Mouse (Mus musculus) limb, embryonic 10.5 days (tissue): ENCODE results near the gene Garem2. TPM values are rescaled to one million over a fixed set of nuclear protein-coding genes. Genes with fewer than 3 reads are reported as not detected.
"Not testable (repeated sequence)": the region's sequence is repeated elsewhere in the genome, so short reads cannot be mapped to it uniquely, and the experiment has no call there.

Source experiments
- DNase-seq: peaks from one replicate; pipeline ENCODE4 v3.0.0-alpha.2; 2017; ENCODE audit warnings: low spot score
- H3K27ac ChIP-seq: fragments of 300-500 bp; sonication (generic); 2 replicates; pipeline ENCODE4 v1.5.1; 2016; ENCODE audit warnings: mild to moderate bottlenecking
- H3K27me3 ChIP-seq: fragments of 300-500 bp; sonication (generic); 2 replicates; pipeline ENCODE4 v1.6.1; 2016; ENCODE audit warnings: low read depth, mild to moderate bottlenecking; ENCODE audit not compliant: poor library complexity, severe bottlenecking
- H3K36me3 ChIP-seq: fragments of 300-500 bp; sonication (generic); 2 replicates; pipeline ENCODE4 v1.6.1; 2016; ENCODE audit warnings: mild to moderate bottlenecking, moderate library complexity
- H3K4me1 ChIP-seq: fragments of 300-500 bp; sonication (generic); 2 replicates; pipeline ENCODE4 v1.6.1; 2016
- H3K4me3 ChIP-seq: fragments of 300-500 bp; sonication (generic); 2 replicates; pipeline ENCODE4 v1.5.1; 2016; ENCODE audit warnings: mild to moderate bottlenecking, moderate library complexity
- H3K9me3 ChIP-seq: fragments of 300-500 bp; sonication (generic); replicated peaks from 2 replicates; pipeline ENCODE4 v1.6.1; 2016; ENCODE audit warnings: mild to moderate bottlenecking
- WGBS: fragments of 180-500 bp; shearing (Covaris S2); methylation state at CpG from one replicate; pipeline ENCODE4 v1.1.7; 2016; 5-methylcytosine and 5-hydroxymethylcytosine counted together
- polyA plus RNA-seq: library from polyadenylated mRNA; unstranded; fragments of >200 nt; fragmentation: Nextera tagmentation; extraction: Ambion mirVana; gene quantifications from 2 replicates; pipeline ENCODE4 v1.2.1, GENCODE M21; 2016

Garem2 gene
- 0.23 and 0.46 TPM in 2 replicates for polyA plus RNA-seq

- Histone ChIP-seq H3K9me3 (no peaks in the 10 kb centered on the region), H3K27me3 (peaks cover 77% of the 10 kb centered on the region), H3K27ac (peak within 1 kb of the TSS; percentile 59), H3K4me1 (peaks cover 39% of the 10 kb centered on the region), H3K36me3 (no peaks in the 10 kb centered on the region), H3K4me3 (peak within 1 kb of the TSS; percentile 58)
- peak; percentile 69 for DNase-seq
- under 1% methylated on average over 63 of the region's 65 CpGs for WGBS
Measured at GRCm38 (mm10) chr5:30104841-30105667, at the start of gene Garem2. Gene Garem2 (plus strand): TSS chr5:30105161.

- peaks cover 46% of the 10 kb centered on the region for H3K36me3 ChIP-seq
- H3K9me3 ChIP-seq: no peaks in the 10 kb centered on the region
- DNase-seq: no peak
- H3K4me3 ChIP-seq: no peak overlapping the region
- no peaks in the 10 kb centered on the region for H3K27me3 ChIP-seq
- no peaks in the 10 kb centered on the region for H3K4me1 ChIP-seq
- H3K27ac ChIP-seq: no peak overlapping the region
- 88% methylated on average over 6 of the region's 6 CpGs for WGBS
Measured at GRCm38 (mm10) chr5:30058216-30058731, 46.7 kb upstream of the Garem2 start.

DNA sequence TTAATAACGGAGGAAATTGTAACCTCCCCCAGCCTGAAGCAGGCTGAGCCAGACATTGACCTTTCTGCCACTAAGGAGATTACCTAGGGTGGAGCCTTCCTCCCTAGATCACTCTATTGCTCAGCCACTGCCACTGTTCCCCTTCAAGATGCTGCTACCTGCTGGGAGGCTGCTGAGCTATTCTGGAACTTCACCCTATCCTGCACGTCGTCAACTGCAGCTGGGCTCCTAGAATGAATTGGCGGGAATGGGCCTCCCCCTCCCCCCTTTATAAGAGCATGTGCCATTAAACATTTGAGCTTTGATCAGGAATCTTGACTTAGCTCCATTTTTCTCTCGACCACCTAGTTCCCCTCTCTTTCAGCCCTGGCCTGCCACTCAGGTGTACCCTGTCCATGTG is 45.4 kb upstream of the Garem2 start:
- peaks cover 59% of the 10 kb centered on the region for H3K36me3 ChIP-seq
- not testable (repeated sequence) for H3K4me1 ChIP-seq, H3K9me3 ChIP-seq, H3K27me3 ChIP-seq, H3K27ac ChIP-seq, H3K4me3 ChIP-seq, DNase-seq
- WGBS: 83% methylated on average over 5 of the region's 5 CpGs

GRCm38 (mm10) chr5:30067726-30068125 is 37.2 kb upstream of the Garem2 start:
- Histone ChIP-seq H3K36me3 (peaks cover 91% of the 10 kb centered on the region), H3K27ac (no peak overlapping the region), H3K4me3 (no peak overlapping the region), H3K9me3 (no peaks in the 10 kb centered on the region), H3K27me3 (no peaks in the 10 kb centered on the region), H3K4me1 (peaks cover 22% of the 10 kb centered on the region)
- WGBS: 50% methylated on average over 6 of the region's 6 CpGs
- no peak for DNase-seq

GRCm38 (mm10) chr5:30071677-30072076 is 33.3 kb upstream of the Garem2 start:
- 83% methylated on average over 6 of the region's 6 CpGs for WGBS
- Histone ChIP-seq H3K4me1 (peaks cover 25% of the 10 kb centered on the region), H3K4me3 (peak overlapping the region; percentile 76), H3K27ac (no peak overlapping the region), H3K36me3 (peaks cover 52% of the 10 kb centered on the region), H3K9me3 (no peaks in the 10 kb centered on the region), H3K27me3 (no peaks in the 10 kb centered on the region)
- DNase-seq: no peak

- WGBS: 66% methylated on average over 3 of the region's 3 CpGs
- H3K36me3 ChIP-seq: peaks cover 45% of the 10 kb centered on the region
- peaks cover 25% of the 10 kb centered on the region for H3K4me1 ChIP-seq
- peak overlapping the region; percentile 76 for H3K4me3 ChIP-seq
- H3K27ac ChIP-seq: peak overlapping the region; percentile 94
- H3K27me3 ChIP-seq: no peaks in the 10 kb centered on the region
- no peak for DNase-seq
- H3K9me3 ChIP-seq: no peaks in the 10 kb centered on the region
Measured at GRCm38 (mm10) chr5:30072377-30072776, 32.6 kb upstream of the Garem2 start.

DNA sequence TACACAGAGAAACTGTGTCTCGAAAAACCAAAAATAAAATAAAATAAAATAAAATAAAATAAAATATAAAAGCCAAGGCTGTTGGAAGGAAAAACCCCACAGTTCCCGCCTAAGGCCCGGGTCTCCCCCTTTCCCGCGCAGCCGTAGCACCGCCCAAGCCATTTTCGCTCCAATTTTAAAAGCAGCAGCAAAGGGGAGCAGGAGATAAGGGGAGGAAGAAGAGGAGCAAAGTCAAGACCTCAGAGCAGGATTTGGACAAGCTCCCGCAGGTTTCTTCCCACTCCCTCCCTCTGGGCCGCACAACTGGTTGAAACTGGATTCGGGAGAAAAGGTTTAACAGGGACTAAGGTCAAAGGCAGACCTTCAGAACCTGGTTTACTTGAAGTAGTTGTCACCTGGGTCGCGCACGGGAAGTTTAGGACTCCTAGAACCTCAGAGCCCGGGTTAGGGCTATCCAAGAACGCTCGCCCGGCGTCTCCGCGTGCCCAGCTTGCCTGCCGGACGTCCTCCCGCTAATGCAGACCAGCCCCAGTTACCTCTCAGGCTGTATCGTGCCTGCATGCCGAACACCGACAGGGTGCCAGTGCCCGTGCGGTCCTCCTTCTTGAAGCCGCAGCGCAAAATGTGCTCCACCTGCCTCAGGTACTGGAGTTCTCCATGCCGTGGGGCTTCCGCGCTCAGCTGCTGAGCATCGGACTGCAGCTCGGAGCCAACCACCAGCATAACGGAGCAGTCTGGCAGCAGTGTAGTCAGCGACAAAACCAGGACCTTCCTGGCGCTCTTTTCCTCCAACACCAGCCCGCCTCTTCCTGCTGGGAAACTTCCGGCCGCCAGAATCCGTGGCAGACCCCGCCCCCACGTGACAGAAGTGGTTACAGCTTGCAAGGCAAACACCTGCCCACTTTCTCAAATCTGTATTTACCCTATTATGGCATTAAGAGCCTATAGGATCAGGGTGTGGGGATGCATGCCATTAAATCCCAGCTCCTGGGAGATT is 31.8 kb upstream of the Garem2 start, which contains the start of gene Tyms:
Tyms (minus strand) TSS at position 793 of the 997 bp plus-strand sequence.
- peak; percentile 92 for DNase-seq
- no peaks in the 10 kb centered on the region for H3K27me3 ChIP-seq
- H3K4me3 ChIP-seq: peak within 1 kb of the TSS; percentile 76
- peak within 1 kb of the TSS; percentile 94 for H3K27ac ChIP-seq
- peaks cover 37% of the 10 kb centered on the region for H3K36me3 ChIP-seq
- 2% methylated on average over 45 of the region's 45 CpGs for WGBS
- peaks cover 17% of the 10 kb centered on the region for H3K4me1 ChIP-seq
- H3K9me3 ChIP-seq: no peaks in the 10 kb centered on the region

- Histone ChIP-seq H3K36me3 (no peaks in the 10 kb centered on the region), H3K9me3 (no peaks in the 10 kb centered on the region), H3K27ac (no peak overlapping the region), H3K27me3 (no peaks in the 10 kb centered on the region), H3K4me1 (peaks cover 6% of the 10 kb centered on the region), H3K4me3 (no peak overlapping the region)
- DNase-seq: no peak
- 58% methylated on average over 13 of the region's 13 CpGs for WGBS
Measured at GRCm38 (mm10) chr5:30092701-30093100, 12.3 kb upstream of the Garem2 start.

- Histone ChIP-seq H3K4me1 (peaks cover 10% of the 10 kb centered on the region), H3K4me3 (no peak overlapping the region), H3K9me3 (no peaks in the 10 kb centered on the region), H3K27me3 (no peaks in the 10 kb centered on the region), H3K36me3 (no peaks in the 10 kb centered on the region), H3K27ac (no peak overlapping the region)
- DNase-seq: no peak
- 73% methylated on average over 2 of the region's 2 CpGs for WGBS
Measured at GRCm38 (mm10) chr5:30094399-30094798, 10.6 kb upstream of the Garem2 start.

GRCm38 (mm10) chr5:30095731-30096130 is 9.2 kb upstream of the Garem2 start:
- Histone ChIP-seq H3K9me3 (no peaks in the 10 kb centered on the region), H3K4me3 (no peak overlapping the region), H3K4me1 (peaks cover 10% of the 10 kb centered on the region), H3K27ac (no peak overlapping the region), H3K36me3 (no peaks in the 10 kb centered on the region), H3K27me3 (no peaks in the 10 kb centered on the region)
- WGBS: 64% methylated on average over 6 of the region's 6 CpGs
- no peak for DNase-seq

DNA sequence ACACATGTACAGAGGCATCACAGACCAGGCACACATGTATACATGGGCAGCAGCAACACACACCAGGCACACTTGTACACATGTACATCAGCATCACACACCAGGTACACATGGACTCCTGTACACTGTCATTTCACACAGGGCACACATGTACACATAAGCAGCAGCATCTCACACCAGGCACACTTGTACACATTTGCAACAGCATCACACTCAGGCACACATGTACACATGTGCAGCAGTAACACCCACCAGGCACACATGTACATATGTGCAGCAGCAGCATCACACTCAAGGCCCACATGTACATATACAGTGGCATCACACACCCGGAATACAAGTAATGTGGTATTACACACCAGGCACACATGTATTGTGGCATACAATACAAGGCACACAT is 6.7 kb upstream of the Garem2 start:
- Histone ChIP-seq H3K36me3 (no peaks in the 10 kb centered on the region), H3K27ac (no peak overlapping the region), H3K4me3 (no peak overlapping the region), H3K4me1 (peaks cover 10% of the 10 kb centered on the region), H3K9me3 (no peaks in the 10 kb centered on the region), H3K27me3 (peaks cover 9% of the 10 kb centered on the region)
- no peak for DNase-seq
- 85% methylated on average over 1 of the region's 1 CpGs for WGBS

DNA sequence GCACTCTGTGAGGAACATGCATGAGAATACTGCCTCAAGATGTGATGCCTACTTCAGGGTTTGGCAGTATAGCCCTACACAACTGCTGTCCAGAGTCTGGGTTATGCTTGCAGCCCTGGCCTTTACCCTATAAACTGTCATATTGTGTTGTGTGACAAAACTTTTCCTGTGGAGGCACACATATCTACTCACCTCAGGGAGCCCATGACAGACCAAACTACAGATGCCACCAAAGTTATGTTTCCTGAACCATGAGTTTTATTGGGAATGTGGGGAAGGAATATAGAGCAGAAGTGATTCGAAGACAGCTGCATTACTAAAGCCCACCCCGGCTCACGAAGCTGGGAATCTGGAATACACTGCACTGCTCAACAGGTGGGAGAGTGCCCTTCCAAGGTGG is 1.6 kb upstream of the Garem2 start:
- peaks cover 60% of the 10 kb centered on the region for H3K27me3 ChIP-seq
- H3K9me3 ChIP-seq: no peaks in the 10 kb centered on the region
- H3K4me3 ChIP-seq: no peak overlapping the region
- H3K36me3 ChIP-seq: no peaks in the 10 kb centered on the region
- peaks cover 35% of the 10 kb centered on the region for H3K4me1 ChIP-seq
- no peak overlapping the region for H3K27ac ChIP-seq
- peak; percentile 19 for DNase-seq
- WGBS: 84% methylated on average over 3 of the region's 3 CpGs
